Mouse (Mus musculus): ENCODE results near the gene Alox8.

GRCm38 (mm10) chr11:69233141-69233540 is 35.5 kb upstream of the Alox8 start:
- TF ChIP-seq CTCF (IDR thresholded peaks at IDR 0.05; ENCODE audit: extremely low read depth, insufficient read depth, insufficient read length, insufficient replicate concordance) (no peak), POLR2A (IDR thresholded peaks at IDR 0.05; ENCODE audit: low read depth, low read length) (no peak)

Measured in spleen, adult 2 months (tissue).